Mouse (Mus musculus): ENCODE measurements around the gene Xpo4. TPM values are rescaled to one million over a fixed set of nuclear protein-coding genes. Genes with fewer than 3 reads are reported as not detected.

Gene Xpo4
- polyA plus RNA-seq, 1 experiment from 2014 or later, result 32.1 TPM

DNA sequence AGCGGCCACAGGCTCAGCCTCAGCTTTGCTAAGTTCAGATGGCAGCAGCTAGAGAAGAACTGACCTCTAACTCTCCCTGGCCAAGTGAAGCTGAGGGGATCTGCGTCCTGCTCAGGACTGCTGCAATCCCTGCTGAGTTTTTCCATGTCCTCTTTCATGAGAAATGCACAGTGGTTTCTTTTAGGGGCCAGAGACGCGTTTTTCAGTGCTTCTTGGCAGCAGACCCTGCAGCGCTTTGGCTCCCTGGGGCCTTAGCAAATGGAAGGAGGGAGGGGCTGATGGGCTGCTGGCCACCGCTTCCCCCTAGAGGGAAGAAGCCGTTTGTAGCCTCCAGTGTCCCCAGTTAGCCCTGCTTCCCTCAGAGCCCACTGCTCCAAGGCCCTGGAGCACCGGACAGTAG, 130.3 kb downstream of the Xpo4 start:
- H3K36me3 ChIP-seq (ENCODE audit: control insufficient read depth, insufficient read depth, low read length), result no peaks in the 10 kb centered on the region
- H3K27ac ChIP-seq (ENCODE audit: low read depth, low read length), result no peak overlapping the region
- peaks cover 8% of the 10 kb centered on the region; the same call in 1 of the 2 replicates for H3K4me1 ChIP-seq (replicated peaks; ENCODE audit: control insufficient read depth, insufficient read depth, low read length)
- H3K9me3 ChIP-seq (ENCODE audit: control insufficient read depth, low read length), result no peaks in the 10 kb centered on the region
- WGBS, result 7% methylated on average over 8 of the region's 8 CpGs
- DNase-seq (ENCODE audit: low spot score) (peak; percentile 16), ATAC-seq (ENCODE audit: low FRiP score) (no peak)
- peaks cover 14% of the 10 kb centered on the region; the same call in 1 of the 2 replicates for H3K27me3 ChIP-seq (ENCODE audit: control insufficient read depth, insufficient read depth, low read length)
- no peak overlapping the region for H3K4me3 ChIP-seq (ENCODE audit: low read depth, low read length)
- no peak overlapping the region for H3K4me2 ChIP-seq (replicated peaks; ENCODE audit: low read depth, low read length)
- no peak overlapping the region for H3K9ac ChIP-seq (ENCODE audit: low read depth, low read length)

DNA sequence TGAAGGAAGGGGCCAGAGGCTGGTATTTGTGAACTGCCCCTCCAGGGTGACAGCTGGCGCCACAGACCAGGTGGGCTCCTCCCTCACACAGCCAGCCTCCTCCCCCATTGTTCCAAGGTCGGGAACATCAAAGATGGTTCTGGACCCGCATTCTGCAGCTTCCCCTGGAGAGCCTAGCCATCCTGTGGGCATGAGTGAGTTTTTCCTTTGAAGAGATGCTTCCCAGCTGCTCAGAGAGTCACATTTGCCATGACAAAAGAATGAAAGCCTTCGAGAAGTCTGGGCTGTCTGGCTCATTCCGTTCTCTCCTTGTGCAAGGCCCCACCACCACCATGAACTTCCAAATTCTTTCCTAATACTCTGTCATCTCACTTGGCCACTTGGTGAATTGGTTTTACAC, 130.9 kb downstream of the Xpo4 start:
- Histone ChIP-seq H3K27ac (ENCODE audit: low read depth, low read length) (no peak overlapping the region), H3K4me3 (ENCODE audit: low read depth, low read length) (no peak overlapping the region), H3K9ac (ENCODE audit: low read depth, low read length) (no peak overlapping the region), H3K4me1 (replicated peaks; ENCODE audit: control insufficient read depth, insufficient read depth, low read length) (peaks cover 8% of the 10 kb centered on the region; the same call in 1 of the 2 replicates), H3K36me3 (ENCODE audit: control insufficient read depth, insufficient read depth, low read length) (no peaks in the 10 kb centered on the region), H3K9me3 (ENCODE audit: control insufficient read depth, low read length) (no peaks in the 10 kb centered on the region), H3K27me3 (ENCODE audit: control insufficient read depth, insufficient read depth, low read length) (peaks cover 14% of the 10 kb centered on the region; the same call in 1 of the 2 replicates), H3K4me2 (replicated peaks; ENCODE audit: low read depth, low read length) (no peak overlapping the region)
- DNase-seq (ENCODE audit: low spot score) (peak; percentile 9), ATAC-seq (ENCODE audit: low FRiP score) (no peak)
- 4% methylated on average over 5 of the region's 5 CpGs for WGBS

DNA sequence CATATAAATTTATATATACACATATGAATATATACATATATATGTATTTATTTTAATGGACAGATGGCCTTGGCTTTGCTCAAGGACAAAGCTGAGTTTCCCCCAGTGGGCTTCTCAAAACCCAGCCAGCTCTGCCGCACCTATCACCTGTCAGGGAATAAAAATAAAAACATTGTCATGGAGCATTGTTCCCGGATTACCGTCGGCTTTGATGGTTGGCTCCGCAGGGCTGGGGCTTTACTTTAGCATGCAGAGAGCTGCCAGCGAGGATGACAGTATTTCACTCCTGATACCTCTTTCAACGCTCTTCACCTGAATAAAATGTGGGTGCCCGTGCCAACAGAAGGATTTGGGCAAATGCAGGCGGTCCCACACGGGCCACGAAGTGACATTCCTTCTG, 131.4 kb downstream of the Xpo4 start:
- H3K4me1 ChIP-seq (replicated peaks; ENCODE audit: control insufficient read depth, insufficient read depth, low read length), result peaks cover 8% of the 10 kb centered on the region; the same call in 1 of the 2 replicates
- H3K9me3 ChIP-seq (ENCODE audit: control insufficient read depth, low read length), result no peaks in the 10 kb centered on the region
- no peaks in the 10 kb centered on the region for H3K36me3 ChIP-seq (ENCODE audit: control insufficient read depth, insufficient read depth, low read length)
- H3K4me3 ChIP-seq (ENCODE audit: low read depth, low read length), result no peak overlapping the region
- WGBS, result 17% methylated on average over 11 of the region's 11 CpGs
- DNase-seq (ENCODE audit: low spot score), result no peak
- ATAC-seq (ENCODE audit: low FRiP score), result no peak
- H3K27ac ChIP-seq (ENCODE audit: low read depth, low read length), result no peak overlapping the region
- no peak overlapping the region for H3K4me2 ChIP-seq (replicated peaks; ENCODE audit: low read depth, low read length)
- peaks cover 14% of the 10 kb centered on the region; the same call in 1 of the 2 replicates for H3K27me3 ChIP-seq (ENCODE audit: control insufficient read depth, insufficient read depth, low read length)
- no peak overlapping the region for H3K9ac ChIP-seq (ENCODE audit: low read depth, low read length)

DNA sequence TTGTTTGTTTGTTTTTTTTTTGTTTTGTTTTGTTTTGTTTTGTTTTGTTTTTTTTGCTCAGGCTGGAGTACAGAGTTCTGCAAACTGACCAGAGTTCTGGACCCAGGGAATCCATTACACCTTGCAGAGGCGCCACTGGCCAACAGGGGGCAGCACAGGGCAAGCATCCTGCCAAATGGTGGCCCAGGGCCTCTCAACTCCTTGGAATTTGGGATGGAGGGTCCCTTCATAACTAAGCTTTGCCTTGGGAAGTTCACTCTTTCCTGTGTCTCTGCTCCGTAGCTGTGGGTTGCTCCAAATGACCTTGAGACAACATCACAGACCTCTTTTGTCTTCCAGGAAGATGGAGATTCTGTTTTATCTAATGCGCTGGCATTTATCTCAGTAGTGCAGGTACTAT, 132.0 kb downstream of the Xpo4 start:
- Histone ChIP-seq H3K4me2 (replicated peaks; ENCODE audit: low read depth, low read length) (no peak overlapping the region), H3K9me3 (ENCODE audit: control insufficient read depth, low read length) (no peaks in the 10 kb centered on the region), H3K27ac (ENCODE audit: low read depth, low read length) (no peak overlapping the region), H3K27me3 (ENCODE audit: control insufficient read depth, insufficient read depth, low read length) (peaks cover 14% of the 10 kb centered on the region; the same call in 1 of the 2 replicates), H3K9ac (ENCODE audit: low read depth, low read length) (no peak overlapping the region), H3K36me3 (ENCODE audit: control insufficient read depth, insufficient read depth, low read length) (no peaks in the 10 kb centered on the region), H3K4me1 (replicated peaks; ENCODE audit: control insufficient read depth, insufficient read depth, low read length) (peaks cover 8% of the 10 kb centered on the region; the same call in 1 of the 2 replicates), H3K4me3 (ENCODE audit: low read depth, low read length) (no peak overlapping the region)
- 45% methylated on average over 3 of the region's 3 CpGs for WGBS
- DNase-seq (ENCODE audit: low spot score) (peak; percentile 75), ATAC-seq (ENCODE audit: low FRiP score) (no peak)

DNA sequence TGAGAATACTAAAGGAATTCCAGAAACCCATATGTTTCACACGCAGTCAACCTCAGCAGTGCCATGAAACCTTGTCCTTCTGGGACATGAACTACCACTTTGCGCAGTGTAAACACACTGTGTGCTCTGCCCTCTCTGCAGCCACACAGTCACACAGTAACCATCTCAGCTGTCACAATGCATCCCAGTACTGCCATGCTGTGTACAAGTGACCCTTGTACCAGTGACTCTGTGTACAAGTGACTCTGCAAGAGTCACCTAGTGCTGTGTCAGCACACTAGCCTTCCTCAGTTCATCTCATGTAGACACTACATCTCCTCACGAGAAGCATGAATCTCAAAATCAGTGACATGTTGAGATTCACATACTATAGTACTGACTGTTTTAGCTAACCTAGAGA, 132.7 kb downstream of the Xpo4 start:
- H3K4me3 ChIP-seq (ENCODE audit: low read depth, low read length), result no peak overlapping the region
- H3K9ac ChIP-seq (ENCODE audit: low read depth, low read length), result no peak overlapping the region
- 85% methylated on average over 3 of the region's 3 CpGs for WGBS
- H3K27ac ChIP-seq (ENCODE audit: low read depth, low read length), result no peak overlapping the region
- H3K36me3 ChIP-seq (ENCODE audit: control insufficient read depth, insufficient read depth, low read length), result no peaks in the 10 kb centered on the region
- peaks cover 8% of the 10 kb centered on the region; the same call in 1 of the 2 replicates for H3K4me1 ChIP-seq (replicated peaks; ENCODE audit: control insufficient read depth, insufficient read depth, low read length)
- H3K4me2 ChIP-seq (replicated peaks; ENCODE audit: low read depth, low read length), result no peak overlapping the region
- ATAC-seq (ENCODE audit: low FRiP score) (no peak), DNase-seq (ENCODE audit: low spot score) (no peak)
- H3K27me3 ChIP-seq (ENCODE audit: control insufficient read depth, insufficient read depth, low read length), result peaks cover 11% of the 10 kb centered on the region; the same call in 1 of the 2 replicates
- no peaks in the 10 kb centered on the region for H3K9me3 ChIP-seq (ENCODE audit: control insufficient read depth, low read length)

DNA sequence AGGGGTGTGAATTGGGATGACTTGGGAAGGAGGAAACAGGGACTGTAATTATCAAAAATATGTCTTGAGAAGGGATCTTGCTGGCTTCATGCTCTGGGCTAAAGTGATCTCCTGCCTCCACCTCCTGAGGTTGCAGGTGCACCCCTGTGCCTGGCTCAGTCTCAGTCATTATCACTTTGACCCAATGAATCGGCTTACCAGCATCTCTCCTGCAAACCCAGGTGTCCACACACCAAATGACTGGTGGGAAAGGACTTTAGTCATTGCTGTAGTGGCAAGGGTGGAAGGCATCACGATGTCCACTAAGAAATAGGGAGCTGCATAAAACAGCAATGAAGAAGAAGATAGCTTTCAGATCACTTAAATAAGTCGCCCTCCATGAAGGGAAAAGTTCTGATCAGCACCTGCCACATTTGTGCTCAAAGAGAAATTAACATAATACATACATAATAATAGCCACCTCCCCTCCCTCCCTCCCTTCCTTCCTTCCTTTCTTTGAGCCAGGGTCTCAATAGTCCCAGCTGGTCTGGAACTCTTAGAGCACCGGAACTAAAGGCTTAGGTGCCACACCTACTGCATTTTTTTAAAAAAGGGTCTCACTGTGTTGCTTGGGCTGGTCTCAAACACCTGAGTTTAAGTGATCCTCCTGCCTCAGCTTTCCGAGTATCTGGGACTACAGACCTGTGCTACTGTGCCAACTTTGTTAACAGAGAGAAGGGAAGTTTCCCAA, 135.3 kb downstream of the Xpo4 start:
- DNase-seq (ENCODE audit: low spot score) (no peak), ATAC-seq (ENCODE audit: low FRiP score) (no peak)
- Histone ChIP-seq H3K9ac (ENCODE audit: low read depth, low read length) (no peak overlapping the region), H3K4me3 (ENCODE audit: low read depth, low read length) (no peak overlapping the region), H3K4me1 (replicated peaks; ENCODE audit: control insufficient read depth, insufficient read depth, low read length) (peaks cover 6% of the 10 kb centered on the region; the same call in 1 of the 2 replicates), H3K4me2 (replicated peaks; ENCODE audit: low read depth, low read length) (no peak overlapping the region), H3K27me3 (ENCODE audit: control insufficient read depth, insufficient read depth, low read length) (peaks cover 5% of the 10 kb centered on the region; the same call in 1 of the 2 replicates), H3K36me3 (ENCODE audit: control insufficient read depth, insufficient read depth, low read length) (no peaks in the 10 kb centered on the region), H3K9me3 (ENCODE audit: control insufficient read depth, low read length) (no peaks in the 10 kb centered on the region), H3K27ac (ENCODE audit: low read depth, low read length) (no peak overlapping the region)
- 75% methylated on average over 5 of the region's 5 CpGs for WGBS

- 66% methylated on average over 10 of the region's 10 CpGs for WGBS
- no peak overlapping the region for H3K4me2 ChIP-seq (replicated peaks; ENCODE audit: low read depth, low read length)
- H3K36me3 ChIP-seq (ENCODE audit: control insufficient read depth, insufficient read depth, low read length), result no peaks in the 10 kb centered on the region
- ATAC-seq (ENCODE audit: low FRiP score), result no peak
- no peak overlapping the region for H3K27ac ChIP-seq (ENCODE audit: low read depth, low read length)
- peaks cover 5% of the 10 kb centered on the region; the same call in 1 of the 2 replicates for H3K27me3 ChIP-seq (ENCODE audit: control insufficient read depth, insufficient read depth, low read length)
- no peak overlapping the region for H3K4me3 ChIP-seq (ENCODE audit: low read depth, low read length)
- no peaks in the 10 kb centered on the region for H3K9me3 ChIP-seq (ENCODE audit: control insufficient read depth, low read length)
- 0 out of 2 replicates have a peak, but pooled peaks cover 1% of the 10 kb centered on the region for H3K4me1 ChIP-seq (replicated peaks; ENCODE audit: control insufficient read depth, insufficient read depth, low read length)
- no peak for DNase-seq (ENCODE audit: low spot score)
- no peak overlapping the region for H3K9ac ChIP-seq (ENCODE audit: low read depth, low read length)
Measured at GRCm38 (mm10) chr14:57529086-57529785, 136.0 kb downstream of the Xpo4 start.

DNA sequence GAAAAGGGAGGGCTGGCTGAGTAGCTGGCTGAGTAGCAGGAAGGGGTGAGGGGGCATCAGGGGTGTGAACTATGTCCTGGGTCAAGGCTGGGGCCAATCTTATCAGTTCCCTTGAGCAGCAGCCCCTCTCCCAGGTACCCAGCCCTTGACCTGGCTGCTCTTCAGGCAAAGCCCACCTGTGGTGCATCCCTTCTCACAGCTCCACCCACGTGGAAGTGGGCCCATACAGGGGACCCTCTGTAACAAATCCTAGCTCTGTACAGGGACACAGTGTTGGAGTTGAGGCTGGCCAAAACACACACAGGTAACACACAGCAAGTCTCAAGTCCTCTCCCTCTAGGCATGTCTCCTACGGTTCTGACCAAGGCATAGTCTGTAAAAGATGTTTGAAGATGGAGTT, 137.6 kb downstream of the Xpo4 start:
- Histone ChIP-seq H3K4me1 (replicated peaks; ENCODE audit: control insufficient read depth, insufficient read depth, low read length) (no peaks in the 10 kb centered on the region), H3K4me2 (replicated peaks; ENCODE audit: low read depth, low read length) (no peak overlapping the region), H3K36me3 (ENCODE audit: control insufficient read depth, insufficient read depth, low read length) (no peaks in the 10 kb centered on the region), H3K27ac (ENCODE audit: low read depth, low read length) (no peak overlapping the region), H3K9ac (ENCODE audit: low read depth, low read length) (no peak overlapping the region), H3K4me3 (ENCODE audit: low read depth, low read length) (no peak overlapping the region), H3K27me3 (ENCODE audit: control insufficient read depth, insufficient read depth, low read length) (peaks cover 2% of the 10 kb centered on the region), H3K9me3 (ENCODE audit: control insufficient read depth, low read length) (no peaks in the 10 kb centered on the region)
- WGBS, result 47% methylated on average over 2 of the region's 2 CpGs
- no peak for DNase-seq (ENCODE audit: low spot score)
- no peak for ATAC-seq (ENCODE audit: low FRiP score)

All from hindbrain, embryonic 11.5 days (tissue).